Mouse (Mus musculus): Measurements from ENCODE around the gene Ebf1.

The Ebf1 gene

GRCm38 (mm10) chr11:44894798-44895197, 277.7 kb downstream of the Ebf1 start:
- no peak for DNase-seq (ENCODE audit: low spot score in 2 of 2)

DNA sequence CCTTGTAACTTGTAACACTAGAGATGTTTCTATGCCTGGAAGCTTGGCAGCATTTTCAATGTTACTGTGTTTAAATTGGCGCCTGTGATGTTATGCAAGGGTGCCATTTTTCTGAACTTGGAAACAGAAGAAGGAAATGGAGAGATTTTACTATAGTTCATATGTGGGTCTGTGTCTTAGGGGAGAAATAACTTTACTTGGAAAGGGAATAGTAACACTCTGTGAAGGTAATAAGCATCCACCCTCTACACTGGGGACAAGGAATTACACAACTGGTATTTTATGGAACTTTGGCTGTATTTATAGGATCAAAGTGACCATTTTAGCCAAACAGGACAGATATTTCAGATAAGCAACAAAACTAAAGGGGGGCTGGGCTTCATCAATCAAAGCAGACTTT, 278.8 kb downstream of the Ebf1 start:
- DNase-seq (ENCODE audit: low spot score in 2 of 2), result no peak

GRCm38 (mm10) chr11:44897140-44897665, 280.1 kb downstream of the Ebf1 start:
- no peak for DNase-seq (ENCODE audit: low spot score in 2 of 2)

- DNase-seq (ENCODE audit: low spot score in 2 of 2), result no peak
Observed at GRCm38 (mm10) chr11:44899554-44899953, 282.4 kb downstream of the Ebf1 start.

- no peak for DNase-seq (ENCODE audit: low spot score in 2 of 2)
Observed at GRCm38 (mm10) chr11:44899965-44900364, 282.8 kb downstream of the Ebf1 start.

DNA sequence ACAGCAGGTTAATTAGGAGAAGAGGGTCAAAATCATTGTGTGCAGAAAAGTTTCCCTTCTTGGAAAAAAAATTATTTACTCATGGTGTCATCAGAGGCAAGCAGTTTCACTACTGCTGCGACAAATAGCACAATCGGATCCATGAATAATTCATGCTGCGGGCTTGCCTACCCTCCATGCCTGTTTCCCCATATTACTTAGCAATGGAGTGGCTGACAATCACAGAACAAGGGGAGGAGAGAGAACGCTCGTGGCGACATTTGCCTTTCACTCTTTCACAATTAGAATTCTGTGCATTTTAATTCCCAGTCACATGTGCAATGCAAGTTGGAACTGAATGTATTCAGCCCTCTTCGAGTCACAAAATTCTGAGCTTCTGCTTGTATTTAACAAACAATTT, 283.4 kb downstream of the Ebf1 start:
- DNase-seq (ENCODE audit: low spot score in 2 of 2), result no peak

DNA sequence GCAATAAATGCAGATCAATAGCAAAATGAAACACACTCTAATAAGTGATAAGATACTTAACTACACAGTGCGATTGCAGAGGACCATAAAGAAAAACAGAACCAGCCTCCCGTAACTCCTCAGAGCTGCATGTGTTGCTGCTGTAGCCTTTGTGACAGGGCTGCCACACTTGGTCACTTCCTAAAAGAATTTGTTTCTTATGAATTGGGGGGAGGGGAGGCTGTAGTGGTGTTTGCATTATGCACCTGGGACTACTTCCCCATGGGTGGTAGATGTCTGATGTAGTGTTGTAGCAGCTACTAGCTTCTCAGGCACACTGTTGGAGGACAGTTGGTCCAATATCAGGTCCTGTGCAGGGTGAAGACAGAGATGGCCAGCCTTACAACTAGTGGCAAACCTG, 284.6 kb downstream of the Ebf1 start:
- DNase-seq (ENCODE audit: low spot score in 2 of 2), result no peak

- DNase-seq (ENCODE audit: low spot score in 2 of 2), result no peak
Observed at GRCm38 (mm10) chr11:44902165-44902564, 285.0 kb downstream of the Ebf1 start.

DNA sequence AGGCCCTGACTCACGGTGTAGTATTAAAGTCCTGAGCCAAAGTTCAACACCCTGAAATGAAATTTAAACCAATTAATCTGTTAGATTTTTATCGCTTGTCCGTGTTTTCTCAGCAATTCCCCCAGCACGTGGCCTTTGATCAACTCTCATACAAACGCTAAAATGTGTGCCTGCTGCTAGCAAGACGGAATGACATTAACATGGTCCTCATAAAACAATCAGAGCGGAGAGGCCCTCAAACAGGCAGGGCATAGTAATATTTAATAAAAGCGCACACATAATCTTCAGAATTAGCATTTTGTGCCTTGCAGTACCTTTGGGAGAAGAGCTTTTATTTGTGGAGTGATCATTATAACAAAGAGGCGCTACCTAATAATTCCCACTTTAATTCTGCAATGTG, 287.0 kb downstream of the Ebf1 start:
- DNase-seq (ENCODE audit: low spot score in 2 of 2), result no peak

DNA sequence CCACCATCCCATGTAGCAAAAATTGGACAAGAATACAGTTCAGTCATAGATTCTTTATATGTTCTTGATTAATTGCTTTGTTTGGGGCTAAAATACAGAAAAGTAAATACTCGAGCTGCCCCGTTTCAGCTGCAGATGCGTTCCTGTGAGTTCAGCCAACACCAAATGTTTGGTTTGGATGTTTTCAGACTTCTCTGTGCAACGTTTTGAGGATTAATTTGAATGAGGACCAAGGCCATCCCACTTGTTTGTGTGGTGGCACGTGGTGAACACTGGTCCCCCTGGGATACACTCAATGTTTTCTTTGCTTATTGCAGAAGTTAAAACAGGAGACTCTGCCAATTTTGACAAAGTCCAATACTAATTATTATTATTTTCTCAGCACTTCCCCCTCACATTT, 289.3 kb downstream of the Ebf1 start:
- no peak for DNase-seq (ENCODE audit: low spot score in 2 of 2)

DNA sequence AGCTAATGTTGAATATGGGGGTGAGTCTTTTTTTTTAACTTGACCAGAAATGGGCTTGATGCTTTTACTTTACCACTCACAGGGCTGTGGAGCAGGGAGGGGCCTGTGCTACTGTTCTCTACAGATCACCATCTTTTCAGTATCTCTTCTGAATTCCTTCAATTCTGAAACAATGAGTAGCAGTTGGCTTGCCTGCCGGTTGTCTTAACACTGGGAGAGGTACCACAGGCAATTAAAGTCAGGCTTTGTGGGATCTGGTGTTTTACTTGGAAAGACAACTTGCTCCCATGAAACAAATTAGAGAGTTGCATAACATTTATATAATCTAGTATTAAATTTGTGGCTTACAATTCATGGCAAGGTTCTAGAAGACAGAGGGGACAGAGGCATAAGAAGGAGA, 294.6 kb downstream of the Ebf1 start:
- DNase-seq (ENCODE audit: low spot score in 2 of 2), result no peak

DNA sequence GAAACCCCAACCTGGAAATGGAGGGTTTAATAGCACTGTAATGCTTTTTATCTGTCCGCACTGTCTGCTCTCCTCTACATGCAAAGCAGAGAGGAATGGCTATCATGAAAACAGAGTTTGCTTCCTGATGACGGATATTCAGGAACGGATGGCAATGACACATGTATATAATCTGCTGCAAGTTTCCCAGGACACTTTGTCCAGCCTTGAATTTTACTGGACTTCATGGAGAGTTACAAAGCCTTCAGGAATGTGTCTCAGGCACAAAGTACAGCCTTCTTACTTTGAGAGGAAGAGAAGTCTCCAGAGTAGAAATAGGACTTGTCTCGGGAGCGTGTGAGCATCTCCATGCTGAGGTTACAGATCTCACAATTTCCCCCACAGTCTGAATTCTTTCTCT, 296.7 kb downstream of the Ebf1 start:
- DNase-seq (ENCODE audit: low spot score in 2 of 2), result no peak

DNA sequence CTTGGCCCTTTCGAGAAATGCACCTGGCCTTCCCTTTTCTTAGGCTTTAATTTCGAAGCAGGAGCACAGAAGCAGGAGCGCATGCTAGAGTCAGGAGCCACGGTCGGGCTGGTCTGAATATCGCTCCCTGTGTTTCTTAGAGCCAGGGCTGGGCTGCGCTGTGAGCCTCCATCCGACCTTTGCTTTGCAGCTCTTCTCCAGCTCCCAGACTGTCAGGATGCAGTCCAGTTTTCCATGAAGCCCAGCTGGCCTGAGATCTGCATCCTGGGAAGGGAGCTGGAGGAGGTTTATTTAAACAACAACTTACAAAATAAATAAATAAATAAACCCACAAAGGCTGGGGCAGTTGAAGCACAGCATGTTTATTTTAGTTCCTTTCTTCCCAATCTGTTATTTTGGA, 299.9 kb downstream of the Ebf1 start:
- no peak for DNase-seq (ENCODE audit: low spot score in 2 of 2)

GRCm38 (mm10) chr11:44923138-44923537, 306.0 kb downstream of the Ebf1 start:
- DNase-seq (ENCODE audit: low spot score in 2 of 2), result peak; percentile 8 to 17

DNA sequence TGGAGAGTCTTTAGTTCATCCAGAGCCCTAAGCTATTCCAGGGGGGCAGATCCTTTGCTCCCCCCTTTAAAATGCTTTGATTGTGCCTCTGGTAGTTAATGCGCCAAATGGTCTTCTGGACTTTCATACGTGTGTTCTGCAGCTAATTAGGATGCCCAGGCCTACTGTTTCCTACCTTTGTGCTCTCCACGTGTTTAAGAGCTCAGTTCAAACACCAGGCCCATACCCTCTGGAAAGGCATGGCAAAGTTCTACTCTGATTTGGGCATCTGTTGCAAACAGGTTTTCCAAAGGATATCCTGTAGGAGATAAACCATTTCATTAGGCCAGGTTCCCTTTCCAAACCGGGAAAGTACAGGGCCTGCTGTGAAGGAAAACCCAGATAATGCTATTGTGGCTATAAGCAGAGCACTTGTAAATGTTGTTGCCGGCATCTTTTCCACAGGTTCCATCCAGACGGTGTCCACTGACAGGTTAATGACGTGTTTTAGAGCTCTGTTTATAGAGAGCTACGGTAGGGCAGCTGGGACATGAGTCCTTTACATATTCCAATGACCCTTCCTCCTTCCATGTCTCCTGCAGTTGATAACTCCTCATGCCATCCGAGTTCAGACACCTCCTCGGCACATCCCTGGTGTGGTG, 306.9 kb downstream of the Ebf1 start:
- no peak for DNase-seq (ENCODE audit: low spot score in 2 of 2)

DNA sequence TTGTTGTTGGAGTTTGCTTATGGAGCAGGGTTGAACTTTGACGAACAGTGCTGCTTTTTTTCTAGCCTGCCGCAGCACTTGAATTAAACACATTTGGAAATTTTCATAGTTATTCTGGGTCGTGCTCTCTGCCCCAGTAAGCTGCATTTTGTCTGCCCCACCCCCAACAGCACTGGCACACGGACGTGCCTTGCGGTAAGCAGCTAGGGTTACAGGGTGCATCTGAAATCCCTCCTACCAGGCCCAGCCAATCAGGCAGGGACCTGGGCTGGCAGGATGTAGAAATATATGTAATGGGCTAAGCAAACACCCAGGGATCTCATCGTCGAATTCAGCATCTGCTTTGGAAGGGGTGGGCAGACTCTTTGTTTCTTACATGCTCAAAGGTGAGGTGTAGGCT, 307.8 kb downstream of the Ebf1 start:
- DNase-seq (ENCODE audit: low spot score in 2 of 2), result no peak

- DNase-seq (ENCODE audit: low spot score in 2 of 2), result no peak
Observed at GRCm38 (mm10) chr11:44925806-44926525, 308.8 kb downstream of the Ebf1 start.

GRCm38 (mm10) chr11:44928403-44928802, 311.3 kb downstream of the Ebf1 start:
- DNase-seq (ENCODE audit: low spot score in 2 of 2), result no peak

GRCm38 (mm10) chr11:44932942-44933483, 315.9 kb downstream of the Ebf1 start:
- DNase-seq (ENCODE audit: low spot score in 2 of 2), result no peak

- no peak for DNase-seq (ENCODE audit: low spot score in 2 of 2)
Observed at GRCm38 (mm10) chr11:44943781-44944180, 326.7 kb downstream of the Ebf1 start.

DNA sequence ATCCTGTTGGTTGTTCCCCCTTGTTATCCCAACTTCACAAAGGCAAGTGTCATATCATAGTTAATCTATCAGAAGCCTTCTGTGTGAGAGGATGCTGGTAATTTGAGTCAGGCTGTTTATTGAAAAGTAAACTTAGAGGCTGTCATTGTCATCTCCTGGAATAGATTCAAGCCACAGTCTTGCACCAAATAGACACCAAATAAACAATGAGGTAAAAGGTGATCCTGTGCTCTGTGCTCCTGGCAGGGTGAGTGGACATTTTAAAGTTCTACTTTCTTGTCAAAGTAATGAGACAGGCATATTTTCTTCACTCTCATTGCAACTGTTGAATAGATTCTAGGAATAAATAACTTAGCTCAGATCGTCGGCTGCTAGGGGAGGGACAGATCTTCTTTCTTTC, 327.3 kb downstream of the Ebf1 start:
- no peak for DNase-seq (ENCODE audit: low spot score in 2 of 2)

DNA sequence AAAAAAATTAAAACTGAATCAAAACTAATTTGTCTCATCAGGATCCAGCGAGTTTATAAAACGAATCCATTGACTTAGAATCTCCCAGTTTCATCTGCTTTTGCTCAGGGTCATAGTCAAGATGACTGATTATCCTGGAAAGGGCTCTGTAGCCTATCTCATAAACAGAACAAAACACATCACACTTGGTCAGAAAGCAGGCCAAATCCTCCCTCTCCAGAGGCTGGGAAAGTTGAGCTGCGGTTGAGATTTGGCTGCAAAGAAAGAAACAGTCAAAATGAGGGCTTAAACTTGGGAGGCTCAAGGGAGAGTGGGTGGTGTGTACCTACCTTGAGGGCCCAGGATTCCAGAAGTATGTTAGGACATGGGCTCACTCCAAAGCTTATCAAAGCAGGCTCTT, 329.5 kb downstream of the Ebf1 start:
- DNase-seq (ENCODE audit: low spot score in 2 of 2), result no peak

- no peak for DNase-seq (ENCODE audit: low spot score in 2 of 2)
Observed at GRCm38 (mm10) chr11:44948541-44948940, 331.4 kb downstream of the Ebf1 start.
